Mouse (Mus musculus) heart, adult 2 months (tissue): ENCODE results near the gene Hivep1. TPM values are rescaled to one million over a fixed set of nuclear protein-coding genes. Genes with fewer than 3 reads are reported as not detected.

Experiments
- DNase-seq, 2 experiments: peaks; one replicate each; pipeline ENCODE4 v3.0.0; 2021
- H3K27ac ChIP-seq: fragments of 200-600 bp; 2 replicates; pipeline ENCODE4 v1.8.1; 2022
- H3K27me3 ChIP-seq: fragments of 200-500 bp; 2 replicates; pipeline ENCODE4 v1.6.1; 2012; ENCODE audit warnings: mild to moderate bottlenecking, low read length, inconsistent platforms, mixed read lengths; ENCODE audit not compliant: control insufficient read depth, insufficient read depth
- H3K36me3 ChIP-seq: fragments of 200-500 bp; 2 replicates; pipeline ENCODE4 v1.6.1; 2012; ENCODE audit warnings: low read length, inconsistent platforms; ENCODE audit not compliant: control insufficient read depth, insufficient read depth
- H3K4me1 ChIP-seq: fragments of 200-500 bp; 2 replicates; pipeline ENCODE4 v1.6.1; 2011; ENCODE audit warnings: low read length; ENCODE audit not compliant: control insufficient read depth, insufficient read depth
- H3K4me3 ChIP-seq: fragments of 200-600 bp; 2 replicates; pipeline ENCODE4 v1.8.1; 2022
- H3K79me2 ChIP-seq: fragments of 200-500 bp; replicated peaks from 2 replicates; pipeline ENCODE4 v1.6.1; 2012; ENCODE audit warnings: mild to moderate bottlenecking, inconsistent platforms, low read length, moderate library complexity, mixed read lengths; ENCODE audit not compliant: control insufficient read depth, insufficient read depth
- H3K9ac ChIP-seq: fragments of 200-500 bp; 2 replicates; pipeline ENCODE4 v1.6.1; 2012; ENCODE audit warnings: low read depth, mild to moderate bottlenecking, control low read depth, inconsistent platforms, low read length, mixed read lengths
- CTCF ChIP-seq: fragments of 200-600 bp; IDR thresholded peaks from 2 replicates; pipeline ENCODE4 v1.8.1; 2022; ENCODE audit warnings: antibody characterized with exemption, mild to moderate bottlenecking, moderate library complexity
- EP300 ChIP-seq: fragments of 200-500 bp; IDR thresholded peaks from 2 replicates; pipeline ENCODE4 v1.6.1; 2011; ENCODE audit warnings: low read depth, low read length, control low read depth; ENCODE audit not compliant: insufficient read depth
- POLR2A ChIP-seq: fragments of 200-500 bp; IDR thresholded peaks from 2 replicates; pipeline ENCODE4 v1.6.1; 2011; ENCODE audit warnings: mild to moderate bottlenecking, low read depth, low read length, control low read depth; ENCODE audit not compliant: insufficient read depth
- WGBS: fragments of 180-500 bp; shearing (Covaris S2); methylation state at CpG from one replicate; pipeline ENCODE4 v1.1.7; 2018; 5-methylcytosine and 5-hydroxymethylcytosine counted together
- intact Hi-C: fragments of 180-260 bp; cut with DNase I; formaldehyde crosslinking; loops from one replicate; pipeline ENCODE4 v1.15.1; 2025
- polyA plus RNA-seq: library from polyadenylated mRNA; depleted of rRNA; stranded (reverse); fragments of >200 nt; gene quantifications from 2 replicates; pipeline ENCODE4 v1.2.3, GENCODE M21; 2012
- total RNA-seq, 2 experiments: library from RNA; stranded (reverse); gene quantifications; 2 replicates each; pipeline ENCODE4 v1.2.3; 2021

Gene Hivep1
- total and polyA plus RNA-seq, 3 experiments: 16.8 to 23.2 (median 22.1) TPM

DNA sequence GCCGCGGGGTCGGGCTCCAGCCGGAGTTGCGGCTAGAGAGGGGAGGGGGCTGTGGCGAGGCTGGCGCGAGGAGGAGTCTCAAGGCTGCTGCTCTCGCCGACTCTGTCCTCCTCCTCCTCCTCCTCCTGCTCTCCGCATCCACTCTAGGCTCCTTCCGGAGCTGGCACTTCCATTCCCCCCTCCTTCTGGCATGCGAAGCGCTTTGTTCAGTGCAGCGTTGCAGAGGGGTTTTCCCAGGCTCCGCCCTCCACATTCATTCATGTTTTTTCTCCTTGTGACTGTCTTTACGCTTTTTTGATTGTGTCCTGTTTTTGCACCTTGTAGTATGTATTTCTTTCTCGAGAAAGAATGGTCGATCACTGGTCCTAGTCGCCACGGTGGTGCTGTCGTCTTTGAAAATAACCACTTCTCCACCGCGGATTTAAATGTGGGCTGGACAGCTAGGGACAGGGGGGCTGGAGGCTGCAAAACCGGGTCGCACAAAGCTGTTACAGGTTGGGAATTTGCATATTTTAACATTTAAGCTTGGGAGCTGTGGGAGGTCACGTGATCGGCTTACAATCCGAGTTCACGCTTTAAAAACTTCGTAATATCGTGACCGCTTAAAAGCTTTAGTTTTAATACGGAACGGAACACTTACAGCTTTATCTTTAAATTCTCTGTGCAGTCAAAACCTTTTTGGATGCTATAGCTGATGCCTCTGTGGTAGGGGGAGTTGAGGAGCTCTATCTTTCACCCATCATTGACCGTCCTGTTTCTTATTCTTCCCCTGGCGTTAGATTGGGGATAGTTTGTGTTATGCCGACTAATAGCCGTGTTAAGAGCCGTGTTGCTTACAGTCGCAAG, 1.1 kb downstream of the Hivep1 start:
- peak overlapping the region; percentile 99 for H3K9ac ChIP-seq
- no peaks in the 10 kb centered on the region for H3K79me2 ChIP-seq
- DNase-seq: peak; percentile 69 to 80
- peaks cover 6% of the 10 kb centered on the region for H3K4me1 ChIP-seq
- H3K27me3 ChIP-seq: no peaks in the 10 kb centered on the region
- peak overlapping the region; percentile 91 for H3K4me3 ChIP-seq
- WGBS: 2% methylated on average over 39 of the region's 41 CpGs
- TF ChIP-seq CTCF (0 out of 2 replicates have a peak, but pooled peaks have one; percentile 4), POLR2A (0 out of 2 replicates have a peak, but pooled peaks have one; percentile 51), EP300 (0 out of 2 replicates have a peak, but pooled peaks have one; percentile 24)
- H3K36me3 ChIP-seq: peaks cover 6% of the 10 kb centered on the region; the same call in 1 of the 2 replicates
- H3K27ac ChIP-seq: peak overlapping the region; percentile 89
- intact Hi-C loops: loop anchor here (2.0 to 10.0 kb wide), 5 partner anchors 49 to 532 kb away; partner anchors contain the start of gene Edn1

DNA sequence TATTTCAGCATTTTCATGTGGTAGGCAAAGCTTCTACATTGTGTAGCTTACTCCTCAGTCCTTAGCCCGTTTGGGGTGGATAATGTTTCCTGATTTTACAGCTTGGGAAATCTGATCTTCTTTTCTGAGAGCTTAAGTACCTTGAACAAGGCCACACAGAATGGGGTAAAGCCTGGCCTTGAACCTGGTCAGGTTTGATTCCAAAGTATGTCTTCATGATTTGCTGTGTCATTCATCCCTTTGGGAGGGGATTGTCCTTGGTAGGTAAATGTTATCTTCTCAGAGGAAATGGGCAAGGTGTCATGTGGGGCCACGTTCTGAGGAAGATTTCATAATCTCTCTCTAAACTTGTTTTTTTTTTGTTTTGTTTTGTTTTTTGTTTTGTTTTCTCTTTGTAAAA, 1.8 kb downstream of the Hivep1 start:
- no peaks in the 10 kb centered on the region for H3K27me3 ChIP-seq
- no peaks in the 10 kb centered on the region for H3K79me2 ChIP-seq
- H3K27ac ChIP-seq: no peak overlapping the region; the same call in 1 of the 2 replicates
- 40% methylated on average over 2 of the region's 2 CpGs for WGBS
- H3K4me1 ChIP-seq: peaks cover 6% of the 10 kb centered on the region
- no peak overlapping the region for H3K9ac ChIP-seq
- H3K4me3 ChIP-seq: no peak overlapping the region
- no peak for DNase-seq
- intact Hi-C loops: loop anchor here (2.0 to 10.0 kb wide), 5 partner anchors 49 to 531 kb away; partner anchors contain the start of gene Edn1
- TF ChIP-seq CTCF (no peak), EP300 (no peak), POLR2A (no peak)
- H3K36me3 ChIP-seq: peaks cover 6% of the 10 kb centered on the region; the same call in 1 of the 2 replicates

DNA sequence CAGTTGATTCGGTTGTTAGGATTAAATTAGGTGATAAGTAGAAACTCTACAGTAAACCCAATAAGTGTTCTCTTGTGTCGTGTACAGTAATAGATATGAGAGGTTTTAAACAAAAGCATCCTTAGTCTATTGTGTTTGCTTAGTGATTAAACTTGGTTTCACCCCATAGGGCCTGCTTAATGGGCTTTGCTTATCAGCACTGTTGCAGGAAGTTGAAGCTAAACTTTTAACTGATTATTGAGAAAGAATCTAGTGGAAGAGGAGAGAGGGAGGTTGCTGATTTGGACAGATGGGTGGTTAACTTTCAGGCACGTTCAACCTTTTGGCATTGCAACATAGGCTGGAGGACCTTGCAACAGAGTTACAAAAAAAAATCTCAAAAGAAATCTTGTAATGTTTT, 2.3 kb downstream of the Hivep1 start:
- WGBS: 59% methylated on average over 3 of the region's 3 CpGs

GRCm38 (mm10) chr13:42056712-42057332, 5.0 kb downstream of the Hivep1 start:
- intact Hi-C loops: loop anchor here (5.0 to 10.0 kb wide), 2 partner anchors 85 to 528 kb away; no protein-coding TSS in a partner anchor
- no peak for DNase-seq
- Histone ChIP-seq H3K36me3 (peaks cover 3% of the 10 kb centered on the region; the same call in 1 of the 2 replicates), H3K4me3 (no peak overlapping the region), H3K4me1 (peaks cover 7% of the 10 kb centered on the region), H3K79me2 (no peaks in the 10 kb centered on the region), H3K9ac (no peak overlapping the region), H3K27me3 (no peaks in the 10 kb centered on the region), H3K27ac (no peak overlapping the region)
- WGBS: 96% methylated on average over 2 of the region's 2 CpGs
- TF ChIP-seq CTCF (peak; percentile 16), EP300 (no peak), POLR2A (no peak)

More for the DNA sequence above, 2.3 kb downstream of the Hivep1 start:
- TF ChIP-seq EP300 (no peak), POLR2A (no peak), CTCF (no peak)
- no peaks in the 10 kb centered on the region for H3K27me3 ChIP-seq
- no peak overlapping the region for H3K9ac ChIP-seq
- intact Hi-C loops: loop anchor here (5.0 to 10.0 kb wide), 4 partner anchors 48 to 531 kb away; no protein-coding TSS in a partner anchor
- H3K79me2 ChIP-seq: no peaks in the 10 kb centered on the region
- H3K4me1 ChIP-seq: peaks cover 4% of the 10 kb centered on the region
- H3K36me3 ChIP-seq: peaks cover 6% of the 10 kb centered on the region; the same call in 1 of the 2 replicates
- no peak for DNase-seq
- H3K27ac ChIP-seq: no peak overlapping the region
- H3K4me3 ChIP-seq: no peak overlapping the region

DNA sequence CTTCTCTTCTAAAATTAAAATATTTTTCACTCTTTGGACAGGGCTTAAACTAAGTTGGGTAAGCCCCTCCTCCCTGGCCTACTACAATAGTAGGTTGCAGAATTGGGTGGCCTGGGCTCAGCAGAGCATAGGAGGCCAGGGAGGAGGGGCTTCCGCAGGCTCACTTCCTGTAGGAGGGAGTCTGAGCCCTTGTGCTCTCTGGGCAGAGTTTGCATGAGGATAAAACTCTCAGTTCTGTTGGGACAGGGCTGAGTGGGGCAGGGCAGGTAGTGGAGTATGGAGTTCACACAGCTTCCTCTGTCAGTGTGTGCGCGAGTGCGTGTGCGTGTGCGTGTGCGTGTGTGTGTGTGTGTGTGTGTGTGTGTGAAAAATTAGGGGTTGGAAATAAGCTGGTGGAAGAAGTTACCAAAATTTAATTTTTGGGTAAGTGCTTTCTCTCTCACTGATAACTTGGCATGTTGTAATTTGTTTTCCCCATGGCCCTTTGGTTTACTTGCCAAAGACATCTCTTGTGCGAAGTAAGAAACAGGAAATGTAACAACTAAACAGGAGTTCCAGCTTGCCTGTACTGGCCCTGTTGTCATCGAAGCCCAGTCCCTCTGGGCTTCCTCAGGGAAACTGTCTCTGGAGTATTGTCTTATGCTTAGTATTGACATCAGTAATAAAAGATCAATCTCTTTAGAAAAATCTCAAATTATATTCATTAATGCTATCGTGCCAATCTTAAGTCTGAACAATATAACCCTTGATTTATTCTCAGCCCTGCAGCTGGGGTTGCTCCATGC, 9.2 kb downstream of the Hivep1 start:
- Histone ChIP-seq H3K36me3 (no peaks in the 10 kb centered on the region), H3K4me3 (no peak overlapping the region), H3K27ac (peak overlapping the region; percentile 17; the same call in 1 of the 2 replicates), H3K9ac (no peak overlapping the region), H3K4me1 (peaks cover 3% of the 10 kb centered on the region; the same call in 1 of the 2 replicates), H3K27me3 (no peaks in the 10 kb centered on the region), H3K79me2 (0 out of 2 replicates have a peak, but pooled peaks cover 2% of the 10 kb centered on the region)
- peak; percentile 36 to 43 for DNase-seq
- 55% methylated on average over 10 of the region's 10 CpGs for WGBS
- TF ChIP-seq POLR2A: no peak
- TF ChIP-seq CTCF: no peak
- TF ChIP-seq EP300: no peak
- intact Hi-C loops: no loop called here
